Mouse (Mus musculus): ENCODE measurements around the gene Cbx7. TPM values are rescaled to one million over a fixed set of nuclear protein-coding genes. Genes with fewer than 3 reads are reported as not detected.
A peak's percentile ranks its signal among the peaks of the same experiment; 100 is the strongest.

Cbx7 gene
- polyA plus RNA-seq, 1 experiment from 2014 or later = 3.2 TPM

- no peak overlapping the region for H3K9ac ChIP-seq
- no peak overlapping the region for H3K4me2 ChIP-seq (replicated peaks)
- H3K4me3 ChIP-seq = no peak overlapping the region
- WGBS = 54% methylated on average over 9 of the region's 9 CpGs
- ATAC-seq (ENCODE audit: insufficient number of reproducible peaks, insufficient read depth, low FRiP score, low TSS enrichment) = no peak
- no peaks in the 10 kb centered on the region for H3K4me1 ChIP-seq
- no peaks in the 10 kb centered on the region for H3K36me3 ChIP-seq
- no peaks in the 10 kb centered on the region for H3K27me3 ChIP-seq
- H3K27ac ChIP-seq = no peak overlapping the region
- H3K9me3 ChIP-seq = no peaks in the 10 kb centered on the region
These were observed 9.5 kb downstream of the Cbx7 start for GRCm38 (mm10) chr15:79961366-79961921.

GRCm38 (mm10) chr15:79958418-79958817, 12.5 kb downstream of the Cbx7 start:
- no peak for ATAC-seq (ENCODE audit: insufficient number of reproducible peaks, insufficient read depth, low FRiP score, low TSS enrichment)

DNA sequence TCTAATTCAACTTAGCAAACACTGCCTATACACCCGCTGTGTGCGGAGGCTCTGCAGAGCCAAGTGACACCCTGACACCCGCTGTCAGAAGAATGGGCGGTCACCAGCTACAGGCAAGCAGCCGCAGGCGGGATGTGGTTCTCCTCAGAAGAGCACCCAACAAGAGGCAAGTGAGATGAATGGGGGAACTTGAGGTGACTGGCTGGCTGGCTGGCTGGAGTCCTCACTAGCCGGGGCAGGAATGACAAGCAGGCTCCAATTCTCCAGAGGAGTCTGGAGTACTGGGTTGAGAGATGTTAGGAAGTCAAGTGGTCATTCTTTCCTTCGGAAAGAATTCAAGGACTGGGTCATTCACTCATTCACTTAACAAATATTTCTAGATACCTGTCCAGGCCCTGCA, 14.4 kb downstream of the Cbx7 start:
- no peak overlapping the region for H3K4me3 ChIP-seq
- H3K9me3 ChIP-seq = no peaks in the 10 kb centered on the region
- no peaks in the 10 kb centered on the region for H3K36me3 ChIP-seq
- H3K9ac ChIP-seq = no peak overlapping the region
- H3K27ac ChIP-seq = no peak overlapping the region
- WGBS = 86% methylated on average over 8 of the region's 8 CpGs
- H3K27me3 ChIP-seq = no peaks in the 10 kb centered on the region
- H3K4me2 ChIP-seq (replicated peaks) = no peak overlapping the region
- H3K4me1 ChIP-seq = peaks cover 8% of the 10 kb centered on the region
- ATAC-seq (ENCODE audit: insufficient number of reproducible peaks, insufficient read depth, low FRiP score, low TSS enrichment) = no peak

More at GRCm38 (mm10) chr15:79958418-79958817, 12.5 kb downstream of the Cbx7 start:
- no peak overlapping the region for H3K9ac ChIP-seq
- H3K4me3 ChIP-seq = no peak overlapping the region
- no peaks in the 10 kb centered on the region for H3K27me3 ChIP-seq
- no peaks in the 10 kb centered on the region for H3K36me3 ChIP-seq
- 46% methylated on average over 3 of the region's 3 CpGs for WGBS
- no peaks in the 10 kb centered on the region for H3K9me3 ChIP-seq
- no peak overlapping the region for H3K4me2 ChIP-seq (replicated peaks)
- no peaks in the 10 kb centered on the region for H3K4me1 ChIP-seq
- H3K27ac ChIP-seq = no peak overlapping the region

DNA sequence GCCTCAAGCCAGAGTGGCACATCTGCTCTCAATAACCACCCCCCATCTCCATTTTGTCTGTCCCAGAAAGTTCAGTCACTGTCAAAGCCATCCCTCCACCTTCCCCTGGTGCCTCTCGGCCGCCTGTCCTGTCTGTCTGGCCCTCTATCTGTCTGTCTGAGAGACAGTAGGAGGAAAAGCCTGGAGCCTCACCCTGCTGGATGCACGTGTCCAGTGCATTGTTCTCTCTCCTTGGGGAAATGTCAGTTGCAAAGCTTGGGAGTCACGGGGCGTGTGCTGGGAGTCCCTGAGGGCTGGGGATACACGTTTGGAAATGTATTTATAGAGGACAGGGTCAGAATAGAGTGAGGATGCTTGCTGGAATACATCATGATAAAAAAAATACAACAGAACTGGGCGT, 17.4 kb downstream of the Cbx7 start:
- H3K9me3 ChIP-seq = no peaks in the 10 kb centered on the region
- no peak overlapping the region for H3K4me2 ChIP-seq (replicated peaks)
- H3K4me3 ChIP-seq = no peak overlapping the region
- WGBS = 62% methylated on average over 7 of the region's 7 CpGs
- H3K9ac ChIP-seq = no peak overlapping the region
- no peaks in the 10 kb centered on the region for H3K36me3 ChIP-seq
- H3K4me1 ChIP-seq = peaks cover 29% of the 10 kb centered on the region
- H3K27me3 ChIP-seq = no peaks in the 10 kb centered on the region
- no peak for ATAC-seq (ENCODE audit: insufficient number of reproducible peaks, insufficient read depth, low FRiP score, low TSS enrichment)
- H3K27ac ChIP-seq = no peak overlapping the region

DNA sequence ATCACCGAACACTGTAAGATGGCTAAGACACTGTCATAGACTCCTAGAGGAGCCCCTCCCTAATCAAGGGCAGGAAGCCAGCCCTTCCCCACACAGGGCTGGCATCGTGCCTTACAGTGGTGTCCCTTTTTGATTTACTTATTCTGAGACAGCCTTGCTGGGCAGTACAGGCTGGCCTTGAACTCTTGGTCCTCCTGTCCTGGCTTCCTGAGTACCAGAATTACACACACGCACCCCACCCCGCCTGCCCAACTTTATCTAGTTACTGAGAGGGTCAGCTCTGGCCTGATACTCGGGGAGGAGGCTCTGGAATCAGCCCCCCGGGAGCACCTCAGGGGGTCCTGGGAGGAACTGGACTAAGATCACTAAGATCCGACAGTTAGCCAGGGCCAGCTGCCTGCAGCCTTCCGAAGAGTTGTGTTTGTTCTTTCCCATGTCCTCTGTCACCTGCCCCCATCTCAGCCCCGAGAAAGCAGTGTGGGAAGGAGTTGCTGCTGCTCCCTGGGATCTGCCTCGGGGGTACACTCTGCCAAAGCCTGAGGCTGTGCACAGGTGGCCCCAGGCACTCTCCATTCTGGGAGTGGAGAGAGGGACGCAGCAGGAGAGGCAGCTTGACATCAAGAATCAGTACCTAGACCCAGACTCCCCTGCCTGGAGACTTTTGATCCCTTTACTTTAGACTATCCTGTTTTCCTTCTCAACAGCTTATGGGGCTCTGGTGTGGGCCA, 18.3 kb downstream of the Cbx7 start:
- ATAC-seq (ENCODE audit: insufficient number of reproducible peaks, insufficient read depth, low FRiP score, low TSS enrichment) = no peak
- no peak overlapping the region for H3K4me3 ChIP-seq
- H3K9me3 ChIP-seq = no peaks in the 10 kb centered on the region
- no peaks in the 10 kb centered on the region for H3K27me3 ChIP-seq
- WGBS = 46% methylated on average over 11 of the region's 11 CpGs
- no peak overlapping the region for H3K9ac ChIP-seq
- peaks cover 29% of the 10 kb centered on the region for H3K4me1 ChIP-seq
- no peaks in the 10 kb centered on the region for H3K36me3 ChIP-seq
- H3K4me2 ChIP-seq (replicated peaks) = no peak overlapping the region
- H3K27ac ChIP-seq = no peak overlapping the region

DNA sequence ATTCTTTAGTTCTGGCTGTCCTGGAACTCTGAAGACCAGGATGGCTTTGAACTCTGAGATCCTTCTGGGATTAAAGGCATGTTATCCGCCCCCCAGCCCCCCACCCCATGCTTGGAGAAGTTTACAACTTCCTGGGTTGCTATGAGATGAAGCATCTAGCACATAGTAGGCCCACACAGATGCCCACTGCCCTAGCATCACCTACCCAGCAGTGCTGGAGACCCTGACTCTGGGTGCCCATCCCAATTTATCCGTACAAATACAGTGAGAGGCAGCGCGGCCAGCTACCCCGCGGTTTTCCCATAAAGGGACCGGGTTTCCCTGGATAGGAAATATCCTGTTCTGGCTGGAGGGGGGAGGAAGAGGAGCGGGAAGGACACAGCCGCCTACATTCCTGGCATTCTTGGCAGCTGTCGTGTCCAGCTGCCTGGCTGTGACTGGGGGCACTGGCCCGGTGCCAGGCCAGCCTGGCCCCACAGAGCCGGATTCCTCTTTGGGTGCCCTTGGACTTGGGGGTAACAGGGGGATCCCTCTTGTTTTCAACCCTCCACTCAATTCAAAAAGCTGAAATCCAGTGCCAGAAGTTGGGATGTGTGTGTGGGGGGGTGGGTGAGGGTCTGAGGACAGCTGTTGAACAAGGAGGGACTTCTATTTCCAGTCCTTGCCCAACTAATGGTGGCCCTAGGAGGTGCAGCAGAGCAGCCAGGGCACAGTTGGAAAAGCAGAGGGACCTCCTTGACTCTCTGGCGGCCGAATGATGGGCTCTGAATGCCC, 19.0 kb downstream of the Cbx7 start:
- ATAC-seq (ENCODE audit: insufficient number of reproducible peaks, insufficient read depth, low FRiP score, low TSS enrichment) = no peak
- Histone ChIP-seq H3K27ac (peak overlapping the region; percentile 13; the same call in 1 of the 2 replicates), H3K36me3 (no peaks in the 10 kb centered on the region), H3K4me1 (peaks cover 29% of the 10 kb centered on the region), H3K4me2 (replicated peaks) (no peak overlapping the region), H3K27me3 (no peaks in the 10 kb centered on the region), H3K9me3 (0 out of 2 replicates have a peak, but pooled peaks cover 1% of the 10 kb centered on the region), H3K4me3 (no peak overlapping the region), H3K9ac (no peak overlapping the region)
- 35% methylated on average over 14 of the region's 14 CpGs for WGBS

- Histone ChIP-seq H3K27ac (peak overlapping the region; percentile 13), H3K4me2 (replicated peaks) (no peak overlapping the region)
- 55% methylated on average over 6 of the region's 6 CpGs for WGBS
These were observed 19.7 kb downstream of the Cbx7 start for GRCm38 (mm10) chr15:79951226-79951625.

DNA sequence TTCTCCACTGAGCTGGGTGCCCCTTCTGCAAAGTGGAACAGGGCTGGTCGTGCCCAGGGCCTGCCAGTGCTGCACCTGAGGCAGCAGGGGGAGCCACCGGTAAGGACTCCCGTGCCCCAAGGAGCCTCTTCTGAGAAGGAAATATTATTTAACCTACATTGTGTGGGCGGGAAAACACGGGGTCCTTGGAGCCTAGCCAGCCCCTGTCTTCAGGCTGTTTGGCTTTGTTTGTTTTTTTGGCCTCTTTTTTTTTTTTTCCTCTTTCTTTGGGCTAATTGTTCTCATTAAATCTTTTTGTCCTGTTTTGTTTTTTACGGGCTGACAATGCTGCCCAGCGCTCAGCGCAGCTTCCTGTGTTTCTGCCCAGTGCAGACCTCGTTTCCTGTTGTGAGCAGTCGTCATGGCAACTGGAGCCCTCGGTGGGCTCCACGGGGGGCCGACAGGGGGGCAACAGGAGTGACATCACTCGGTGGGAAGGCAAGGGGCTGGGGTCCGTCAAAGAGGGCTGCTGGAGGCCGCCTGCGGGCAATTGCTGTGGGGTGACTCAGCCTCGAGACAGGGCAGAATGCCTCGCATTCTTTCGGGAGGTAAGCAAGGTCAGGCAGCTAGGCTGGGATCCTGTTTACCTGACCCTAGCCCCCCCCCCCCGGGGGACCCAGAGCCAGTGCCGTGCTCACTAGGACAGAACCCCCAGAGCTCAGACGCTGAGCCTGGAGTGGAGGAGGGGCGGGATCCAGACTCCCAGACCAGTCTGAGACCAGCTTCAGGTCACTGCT, 20.5 kb downstream of the Cbx7 start:
- H3K4me2 ChIP-seq (replicated peaks) = peak overlapping the region; percentile 65
- peak; percentile 32; the same call in 1 of the 2 replicates for ATAC-seq (ENCODE audit: insufficient number of reproducible peaks, insufficient read depth, low FRiP score, low TSS enrichment)
- no peaks in the 10 kb centered on the region for H3K36me3 ChIP-seq
- peak overlapping the region; percentile 25 for H3K4me3 ChIP-seq
- peaks cover 32% of the 10 kb centered on the region for H3K4me1 ChIP-seq
- peak overlapping the region; percentile 42 for H3K27ac ChIP-seq
- no peaks in the 10 kb centered on the region for H3K27me3 ChIP-seq
- 0 out of 2 replicates have a peak, but pooled peaks cover 2% of the 10 kb centered on the region for H3K9me3 ChIP-seq
- peak overlapping the region; percentile 38; the same call in 1 of the 2 replicates for H3K9ac ChIP-seq
- WGBS = 2% methylated on average over 24 of the region's 24 CpGs

More at GRCm38 (mm10) chr15:79951226-79951625, 19.7 kb downstream of the Cbx7 start:
- Histone ChIP-seq H3K4me3 (no peak overlapping the region), H3K9me3 (0 out of 2 replicates have a peak, but pooled peaks cover 2% of the 10 kb centered on the region), H3K27me3 (no peaks in the 10 kb centered on the region), H3K9ac (no peak overlapping the region), H3K4me1 (peaks cover 31% of the 10 kb centered on the region), H3K36me3 (no peaks in the 10 kb centered on the region)
- ATAC-seq (ENCODE audit: insufficient number of reproducible peaks, insufficient read depth, low FRiP score, low TSS enrichment) = no peak

GRCm38 (mm10) chr15:79947681-79948080, 23.2 kb downstream of the Cbx7 start:
- Histone ChIP-seq H3K4me1 (peaks cover 32% of the 10 kb centered on the region), H3K4me3 (no peak overlapping the region), H3K27ac (no peak overlapping the region), H3K36me3 (no peaks in the 10 kb centered on the region), H3K4me2 (replicated peaks) (no peak overlapping the region), H3K9me3 (0 out of 2 replicates have a peak, but pooled peaks cover 2% of the 10 kb centered on the region), H3K9ac (no peak overlapping the region), H3K27me3 (no peaks in the 10 kb centered on the region)
- ATAC-seq (ENCODE audit: insufficient number of reproducible peaks, insufficient read depth, low FRiP score, low TSS enrichment) = no peak
- 65% methylated on average over 6 of the region's 6 CpGs for WGBS

GRCm38 (mm10) chr15:79946790-79947189, 24.1 kb downstream of the Cbx7 start:
- Histone ChIP-seq H3K4me1 (peaks cover 26% of the 10 kb centered on the region), H3K9ac (no peak overlapping the region), H3K27ac (no peak overlapping the region), H3K4me2 (replicated peaks) (no peak overlapping the region), H3K4me3 (no peak overlapping the region), H3K36me3 (no peaks in the 10 kb centered on the region), H3K9me3 (0 out of 2 replicates have a peak, but pooled peaks cover 2% of the 10 kb centered on the region), H3K27me3 (no peaks in the 10 kb centered on the region)
- no peak for ATAC-seq (ENCODE audit: insufficient number of reproducible peaks, insufficient read depth, low FRiP score, low TSS enrichment)
- WGBS = 63% methylated on average over 9 of the region's 9 CpGs

- Histone ChIP-seq H3K4me3 (no peak overlapping the region), H3K4me2 (replicated peaks) (no peak overlapping the region), H3K27me3 (no peaks in the 10 kb centered on the region), H3K36me3 (no peaks in the 10 kb centered on the region), H3K9me3 (0 out of 2 replicates have a peak, but pooled peaks cover 2% of the 10 kb centered on the region), H3K4me1 (peaks cover 19% of the 10 kb centered on the region), H3K9ac (no peak overlapping the region), H3K27ac (no peak overlapping the region)
- WGBS = 8% methylated on average over 4 of the region's 4 CpGs
- ATAC-seq (ENCODE audit: insufficient number of reproducible peaks, insufficient read depth, low FRiP score, low TSS enrichment) = peak; percentile 50
These were observed 24.9 kb downstream of the Cbx7 start for GRCm38 (mm10) chr15:79946022-79946421.
